Mouse (Mus musculus): ENCODE measurements around the gene Scmh1.

Scmh1 gene

DNA sequence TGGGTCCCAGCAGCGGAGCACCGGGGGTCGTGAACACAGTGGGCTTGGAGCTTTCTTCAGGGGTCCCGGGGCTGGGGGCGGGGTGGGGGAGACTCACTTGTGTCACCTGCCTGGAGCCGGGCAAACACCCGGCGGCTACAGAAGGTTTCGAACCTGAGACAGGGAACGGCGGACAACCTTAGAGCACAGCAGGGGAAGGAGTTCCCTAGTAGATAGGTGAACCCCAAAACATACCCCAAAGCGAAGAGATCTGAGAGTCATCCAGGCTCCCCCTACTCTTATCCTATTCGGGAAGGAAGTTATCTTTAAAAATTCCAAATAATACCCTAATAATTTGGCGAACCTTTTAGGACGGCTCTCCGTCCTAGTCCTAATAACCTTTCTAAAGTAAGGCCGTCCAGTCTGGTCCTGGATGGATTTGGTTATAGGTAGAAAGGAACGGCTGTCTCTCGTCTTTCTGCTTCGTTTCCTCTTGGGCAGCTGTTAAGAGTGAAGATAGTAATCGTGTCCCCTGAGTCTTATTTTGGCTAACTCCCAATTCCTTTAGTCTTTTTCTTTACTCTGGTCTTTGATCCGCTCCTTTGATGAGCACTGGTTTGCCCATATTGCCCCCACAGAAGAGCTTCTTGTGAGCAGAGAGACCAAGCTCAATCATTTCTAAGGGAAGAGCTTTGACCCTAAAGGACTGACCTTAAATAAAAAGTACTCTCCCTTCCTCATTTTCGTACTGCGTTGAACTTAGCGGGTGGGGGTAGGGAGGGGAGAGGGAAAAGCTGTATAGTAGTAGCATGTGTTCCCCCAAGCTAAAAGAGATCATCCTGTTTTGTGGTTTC lies 941 bp downstream of the Scmh1 start:
- DNase-seq (ENCODE audit: low spot score in 2 of 2), result no peak

GRCm38 (mm10) chr4:120406639-120407273 lies 1.7 kb downstream of the Scmh1 start:
- DNase-seq (ENCODE audit: low spot score in 2 of 2), result no peak

GRCm38 (mm10) chr4:120418053-120418452 lies 13.0 kb downstream of the Scmh1 start:
- DNase-seq (ENCODE audit: low spot score in 2 of 2), result no peak

- no peak for DNase-seq (ENCODE audit: low spot score in 2 of 2)
Observed at GRCm38 (mm10) chr4:120420193-120420592, 15.1 kb downstream of the Scmh1 start.

- DNase-seq (ENCODE audit: low spot score in 2 of 2), result no peak
Observed at GRCm38 (mm10) chr4:120420685-120421084, 15.6 kb downstream of the Scmh1 start.

- no peak for DNase-seq (ENCODE audit: low spot score in 2 of 2)
Observed at GRCm38 (mm10) chr4:120430601-120431000, 25.5 kb downstream of the Scmh1 start.

DNA sequence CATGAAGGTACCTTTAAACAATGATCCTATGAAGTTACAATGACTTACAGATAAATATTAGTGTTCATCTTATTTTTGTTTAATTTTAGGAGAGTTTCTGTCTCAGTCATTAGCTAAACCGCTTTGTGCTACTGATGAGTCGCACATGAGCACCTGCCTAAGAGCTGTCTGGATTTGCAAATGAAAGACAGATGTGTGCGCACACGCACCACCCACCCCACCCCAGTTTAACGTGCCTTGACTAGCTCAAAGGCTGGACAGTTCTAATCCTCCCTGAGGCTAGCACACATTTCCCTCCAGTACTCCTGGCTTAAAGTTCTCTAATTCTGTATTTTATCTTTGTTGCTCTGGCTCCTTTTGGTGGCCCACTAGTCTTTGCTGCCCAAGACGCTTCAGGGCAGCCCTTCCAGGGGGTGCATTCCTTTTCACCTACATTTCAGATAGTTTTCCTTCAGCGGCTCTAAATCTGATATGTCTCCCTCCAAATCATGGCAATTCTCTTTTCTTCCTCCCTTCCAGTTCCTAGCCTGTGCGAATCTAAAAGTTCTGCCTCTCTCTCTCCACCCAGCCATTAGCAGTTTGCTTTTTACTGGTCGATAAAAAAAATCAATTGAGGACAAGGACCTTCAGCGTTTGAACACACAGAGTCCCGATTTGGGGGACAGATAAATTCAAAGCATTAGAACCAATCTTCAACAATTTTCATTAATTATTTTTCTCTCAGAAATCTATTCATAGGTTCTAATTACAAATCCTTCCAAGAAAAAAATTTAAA lies 27.7 kb downstream of the Scmh1 start:
- DNase-seq (ENCODE audit: low spot score in 2 of 2), result no peak

GRCm38 (mm10) chr4:120461741-120462140 lies 56.7 kb downstream of the Scmh1 start:
- DNase-seq (ENCODE audit: low spot score in 2 of 2), result no peak

GRCm38 (mm10) chr4:120472946-120473345 lies 67.9 kb downstream of the Scmh1 start:
- no peak for DNase-seq (ENCODE audit: low spot score in 2 of 2)

- DNase-seq (ENCODE audit: low spot score in 2 of 2), result no peak
Observed at GRCm38 (mm10) chr4:120487707-120488106, 82.6 kb downstream of the Scmh1 start.

- DNase-seq (ENCODE audit: low spot score in 2 of 2), result no peak
Observed at GRCm38 (mm10) chr4:120506955-120507354, 101.9 kb downstream of the Scmh1 start.

DNA sequence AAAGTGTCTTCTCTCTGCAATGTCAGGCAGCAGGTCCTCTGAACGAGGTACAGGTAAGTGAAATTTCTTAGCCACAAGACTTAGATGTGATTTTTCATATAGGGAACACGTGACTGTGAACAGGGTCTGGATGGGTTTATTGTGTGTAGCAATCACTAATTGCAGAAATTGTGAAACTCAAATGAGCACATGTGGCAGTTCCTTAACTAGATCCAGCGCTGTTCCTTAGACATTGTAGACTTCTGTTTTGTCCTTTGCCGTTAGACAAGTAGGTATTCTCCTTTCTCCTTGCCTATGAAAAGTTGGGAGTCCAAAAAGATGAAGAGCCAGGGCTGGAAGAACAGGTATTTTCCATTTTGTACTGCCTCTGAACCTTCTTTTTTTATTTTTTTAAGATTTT lies 106.1 kb downstream of the Scmh1 start:
- DNase-seq (ENCODE audit: low spot score in 2 of 2), result no peak

- DNase-seq (ENCODE audit: low spot score in 2 of 2), result no peak
Observed at GRCm38 (mm10) chr4:120514366-120514765, 109.3 kb downstream of the Scmh1 start.

GRCm38 (mm10) chr4:120516491-120516890 lies 111.4 kb downstream of the Scmh1 start:
- DNase-seq (ENCODE audit: low spot score in 2 of 2), result no peak

DNA sequence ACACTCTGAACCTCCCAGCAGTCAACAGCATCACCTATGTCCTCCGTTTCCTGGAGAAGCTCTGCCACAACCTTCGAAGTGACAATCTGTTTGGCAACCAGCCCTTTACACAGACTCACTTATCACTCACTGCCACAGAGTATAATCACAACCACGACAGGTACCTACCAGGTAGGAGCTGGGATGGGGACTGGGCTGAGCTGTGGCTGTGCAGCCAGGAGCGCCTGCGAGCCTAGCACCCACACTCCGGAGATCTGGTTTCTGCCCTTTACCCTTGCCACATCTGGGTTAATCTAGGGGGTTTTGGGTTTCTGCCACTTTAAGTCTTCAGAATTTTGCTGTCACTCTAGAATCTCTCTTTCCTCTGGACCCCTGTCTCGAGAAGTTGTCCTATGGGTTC lies 111.8 kb downstream of the Scmh1 start:
- no peak for DNase-seq (ENCODE audit: low spot score in 2 of 2)

GRCm38 (mm10) chr4:120517335-120517734 lies 112.3 kb downstream of the Scmh1 start:
- no peak for DNase-seq (ENCODE audit: low spot score in 2 of 2)

DNA sequence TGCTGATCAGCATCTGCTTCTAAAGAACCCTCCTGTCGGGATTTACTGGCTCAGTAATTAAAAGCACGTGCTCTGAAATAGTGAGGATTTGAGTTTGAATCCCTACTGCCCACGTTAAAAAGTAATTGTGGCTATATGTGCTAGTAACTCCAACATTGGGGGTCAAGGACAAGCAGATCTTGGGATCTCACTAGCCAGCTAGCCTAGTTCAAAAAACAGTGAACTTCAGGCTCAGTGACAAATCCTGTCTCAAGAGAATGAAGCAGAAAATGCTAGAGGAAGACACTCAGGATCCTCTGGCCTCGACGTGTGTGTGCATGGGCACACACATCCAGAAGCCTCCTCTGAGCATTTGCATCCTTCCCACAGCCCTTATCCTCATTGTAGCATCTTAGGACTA lies 116.7 kb downstream of the Scmh1 start:
- no peak for DNase-seq (ENCODE audit: low spot score in 2 of 2)

- DNase-seq (ENCODE audit: low spot score in 2 of 2), result no peak
Observed at GRCm38 (mm10) chr4:120522351-120522750, 117.3 kb downstream of the Scmh1 start.

DNA sequence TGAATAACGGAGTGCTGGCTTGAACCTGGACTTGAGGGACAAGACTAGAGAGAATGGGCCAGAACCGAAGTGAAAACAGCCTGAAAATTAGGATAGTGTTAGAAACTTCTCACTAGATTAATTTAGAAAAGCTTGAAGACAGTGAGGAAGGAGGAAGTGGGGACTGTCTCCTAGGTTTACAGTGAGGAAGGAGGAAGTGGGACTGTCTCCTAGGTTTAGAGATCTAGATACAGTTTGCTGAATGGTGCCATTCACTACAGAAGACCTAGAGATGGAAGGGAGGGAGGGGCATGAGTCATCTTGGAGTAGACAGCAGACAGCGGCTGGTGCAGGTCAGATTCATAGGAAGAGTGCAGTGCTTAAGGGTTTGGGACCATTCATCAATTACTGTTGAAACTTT lies 118.0 kb downstream of the Scmh1 start:
- no peak for DNase-seq (ENCODE audit: low spot score in 2 of 2)

GRCm38 (mm10) chr4:120528171-120528570 lies 123.1 kb downstream of the Scmh1 start:
- no peak for DNase-seq (ENCODE audit: low spot score in 2 of 2)

DNA sequence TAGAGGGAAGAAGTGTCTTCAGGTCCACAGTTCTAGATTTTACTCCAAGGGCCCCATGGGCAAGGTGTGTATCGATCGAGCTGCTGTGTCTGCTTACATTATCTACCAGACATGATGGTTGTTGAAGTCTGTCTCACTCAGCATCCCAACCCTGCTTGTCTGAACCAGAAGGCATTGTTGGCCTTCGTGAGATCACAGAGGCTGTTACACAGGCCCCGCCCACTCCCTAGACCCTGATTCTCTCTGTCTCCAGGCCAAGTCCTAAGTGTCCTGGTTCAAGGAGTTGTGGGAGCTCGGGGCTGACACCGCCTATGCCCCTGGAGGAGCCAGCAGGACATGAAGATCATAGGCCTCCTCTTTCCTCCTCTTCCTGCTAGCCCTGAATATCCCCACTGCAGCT lies 126.9 kb downstream of the Scmh1 start, which contains the start of gene Slfnl1:
TSS of gene Slfnl1 (plus strand) at position 246 of the 400 bp plus-strand sequence.
- DNase-seq (ENCODE audit: low spot score in 2 of 2), result no peak

DNA sequence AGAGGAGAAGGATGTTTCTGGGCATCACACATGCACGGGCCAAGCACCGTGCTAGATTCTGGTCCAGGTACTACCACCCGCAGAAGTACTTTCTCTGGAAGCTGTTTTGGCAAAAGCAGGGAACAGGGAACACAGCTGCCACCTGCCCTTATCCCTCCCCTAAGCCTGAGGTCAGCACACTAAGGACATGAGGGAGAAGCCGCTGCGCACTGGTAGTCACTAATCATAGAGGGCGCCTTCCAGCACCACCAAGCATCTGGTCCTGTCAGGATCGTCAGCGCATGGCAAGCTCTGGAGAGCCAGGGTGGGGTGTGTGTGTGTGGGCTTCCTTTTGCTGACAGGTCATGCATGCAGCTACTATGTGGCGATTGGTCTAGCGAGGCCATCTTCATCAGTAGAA lies 133.6 kb downstream of the Scmh1 start:
- no peak for DNase-seq (ENCODE audit: low spot score in 2 of 2)
